Mouse (Mus musculus) liver, postnatal 0 days (tissue): ENCODE data around the gene Commd4. TPM values are rescaled to one million over a fixed set of nuclear protein-coding genes. Genes with fewer than 3 reads are reported as not detected.
A peak's percentile ranks its signal among the peaks of the same experiment; 100 is the strongest.

Source experiments
- ATAC-seq: fragments of 200-750 bp; cut with Nextera tagmentation; 2 replicates; pipeline ENCODE4 v1.8.0; 2017; ENCODE audit warnings: mild to moderate bottlenecking, moderate library complexity
- DNase-seq: peaks from one replicate; pipeline ENCODE4 v3.0.0-alpha.2; 2016
- H3K27ac ChIP-seq: fragments of 300-500 bp; sonication (generic); 2 replicates; pipeline ENCODE4 v1.5.1; 2014; ENCODE audit warnings: antibody characterized with exemption, moderate library complexity, mild to moderate bottlenecking, low read depth
- H3K27me3 ChIP-seq: fragments of 300-500 bp; sonication (generic); 2 replicates; pipeline ENCODE4 v1.6.1; 2014; ENCODE audit warnings: low read length, control low read depth, mixed read lengths; ENCODE audit not compliant: insufficient read depth
- H3K36me3 ChIP-seq: fragments of 300-500 bp; sonication (generic); replicated peaks from 2 replicates; pipeline ENCODE4 v1.6.1; 2014; ENCODE audit warnings: mild to moderate bottlenecking, control low read depth, low read length, moderate library complexity, mixed read lengths; ENCODE audit not compliant: insufficient read depth
- H3K4me1 ChIP-seq: fragments of 300-500 bp; sonication (generic); 2 replicates; pipeline ENCODE4 v1.6.1; 2014; ENCODE audit warnings: antibody characterized with exemption, mild to moderate bottlenecking, control low read depth; ENCODE audit not compliant: insufficient read depth
- H3K4me2 ChIP-seq: fragments of 300-500 bp; sonication (generic); 2 replicates; pipeline ENCODE4 v1.6.1; 2014; ENCODE audit warnings: low read depth, mild to moderate bottlenecking, low read length, moderate library complexity, mixed read lengths
- H3K4me3 ChIP-seq: fragments of 300-500 bp; sonication (generic); 2 replicates; pipeline ENCODE4 v1.5.1; 2014; ENCODE audit warnings: low read depth, low read length
- H3K9ac ChIP-seq: fragments of 300-500 bp; sonication (generic); replicated peaks from 2 replicates; pipeline ENCODE4 v1.6.1; 2014; ENCODE audit warnings: mild to moderate bottlenecking, moderate library complexity
- H3K9me3 ChIP-seq: fragments of 300-500 bp; sonication (generic); 2 replicates; pipeline ENCODE4 v1.6.1; 2016; ENCODE audit warnings: mild to moderate bottlenecking, control low read depth, low read length, mixed read lengths
- CTCF ChIP-seq: sonication (generic); IDR thresholded peaks from 2 replicates; pipeline ENCODE4 v1.5.1; 2016; ENCODE audit warnings: antibody characterized with exemption, low read depth
- EP300 ChIP-seq: IDR thresholded peaks from 2 replicates; pipeline ENCODE4 v1.6.1; 2016; ENCODE audit warnings: antibody characterized with exemption, low read depth, mild to moderate bottlenecking
- WGBS: fragments of 180-500 bp; shearing (Covaris S2); extraction: QIAGEN DNeasy Blood & Tissue Kit; methylation state at CpG from one replicate; pipeline ENCODE4 v1.1.7; 2014; ENCODE audit not compliant: insufficient replicate concordance; 5-methylcytosine and 5-hydroxymethylcytosine counted together
- polyA plus RNA-seq: library from polyadenylated mRNA; unstranded; fragments of >200 nt; fragmentation: Nextera tagmentation; extraction: Ambion mirVana; gene quantifications from 2 replicates; pipeline ENCODE4 v1.2.1, GENCODE M21; 2015

Gene Commd4
- polyA plus RNA-seq, 1 experiment from 2014 or later, result 48.2 TPM

DNA sequence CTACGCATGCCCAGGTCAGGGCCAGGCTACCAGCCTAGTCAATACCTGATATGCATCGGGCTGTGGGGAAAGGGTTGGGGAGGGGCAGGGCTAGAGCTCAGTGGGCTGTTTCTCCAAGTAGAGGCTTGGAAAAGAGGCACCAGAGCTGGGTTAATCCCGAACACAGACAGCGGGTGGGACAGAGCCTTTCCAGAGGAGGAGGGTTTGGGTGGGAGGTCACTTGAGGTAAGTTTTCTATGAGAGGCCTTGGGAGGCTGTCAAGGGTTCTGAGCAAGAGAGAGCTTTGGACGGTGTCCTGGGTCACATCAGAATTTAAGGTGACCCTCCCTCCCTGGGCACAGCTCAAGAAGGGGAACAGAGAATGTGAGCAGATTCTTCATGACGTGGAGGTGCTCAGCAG is 19.6 kb downstream of the Commd4 start:
- no peaks in the 10 kb centered on the region for H3K27me3 ChIP-seq

GRCm38 (mm10) chr9:57137777-57138176 is 20.4 kb downstream of the Commd4 start:
- H3K9me3 ChIP-seq, result no peaks in the 10 kb centered on the region
- WGBS, result 81% methylated on average over 9 of the region's 9 CpGs
- H3K27me3 ChIP-seq, result no peaks in the 10 kb centered on the region
- no peaks in the 10 kb centered on the region for H3K4me1 ChIP-seq
- H3K36me3 ChIP-seq, result peaks cover 34% of the 10 kb centered on the region
- no peak overlapping the region for H3K27ac ChIP-seq
- TF ChIP-seq CTCF (no peak), EP300 (no peak)
- H3K4me2 ChIP-seq, result no peak overlapping the region
- DNase-seq, result no peak
- H3K4me3 ChIP-seq, result no peak overlapping the region
- no peak for ATAC-seq
- no peak overlapping the region for H3K9ac ChIP-seq

More for the DNA sequence above, 19.6 kb downstream of the Commd4 start:
- H3K9ac ChIP-seq, result no peak overlapping the region
- WGBS, result 88% methylated on average over 6 of the region's 6 CpGs
- no peaks in the 10 kb centered on the region for H3K4me1 ChIP-seq
- no peak for ATAC-seq
- no peak overlapping the region for H3K27ac ChIP-seq
- TF ChIP-seq CTCF (no peak), EP300 (no peak)
- H3K9me3 ChIP-seq, result no peaks in the 10 kb centered on the region
- no peak overlapping the region for H3K4me3 ChIP-seq
- H3K36me3 ChIP-seq, result peaks cover 37% of the 10 kb centered on the region
- no peak for DNase-seq
- H3K4me2 ChIP-seq, result no peak overlapping the region

DNA sequence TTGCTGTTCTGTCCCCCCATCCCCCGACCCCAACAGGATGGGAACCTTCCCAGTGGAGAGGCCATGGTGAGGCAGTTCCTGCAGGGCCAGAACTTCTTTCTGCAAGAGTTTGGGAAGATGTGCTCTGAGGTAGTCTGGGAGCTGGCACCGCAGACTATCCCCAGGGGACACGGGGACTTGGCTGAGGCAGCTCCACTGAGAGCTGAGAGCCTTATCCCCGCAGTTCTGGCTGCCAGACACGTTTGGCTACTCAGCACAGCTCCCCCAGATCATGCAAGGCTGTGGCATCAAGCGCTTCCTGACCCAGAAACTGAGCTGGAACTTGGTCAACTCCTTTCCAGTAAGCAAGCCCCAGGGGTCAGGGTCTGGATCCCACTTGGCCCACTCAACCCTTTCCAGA is 20.9 kb downstream of the Commd4 start:
- DNase-seq, result no peak
- Histone ChIP-seq H3K4me2 (no peak overlapping the region), H3K27me3 (no peaks in the 10 kb centered on the region), H3K36me3 (peaks cover 34% of the 10 kb centered on the region), H3K4me1 (no peaks in the 10 kb centered on the region), H3K9me3 (no peaks in the 10 kb centered on the region), H3K4me3 (no peak overlapping the region), H3K9ac (no peak overlapping the region), H3K27ac (no peak overlapping the region)
- WGBS, result 86% methylated on average over 6 of the region's 6 CpGs
- no peak for TF ChIP-seq CTCF
- TF ChIP-seq EP300, result no peak
- no peak for ATAC-seq

DNA sequence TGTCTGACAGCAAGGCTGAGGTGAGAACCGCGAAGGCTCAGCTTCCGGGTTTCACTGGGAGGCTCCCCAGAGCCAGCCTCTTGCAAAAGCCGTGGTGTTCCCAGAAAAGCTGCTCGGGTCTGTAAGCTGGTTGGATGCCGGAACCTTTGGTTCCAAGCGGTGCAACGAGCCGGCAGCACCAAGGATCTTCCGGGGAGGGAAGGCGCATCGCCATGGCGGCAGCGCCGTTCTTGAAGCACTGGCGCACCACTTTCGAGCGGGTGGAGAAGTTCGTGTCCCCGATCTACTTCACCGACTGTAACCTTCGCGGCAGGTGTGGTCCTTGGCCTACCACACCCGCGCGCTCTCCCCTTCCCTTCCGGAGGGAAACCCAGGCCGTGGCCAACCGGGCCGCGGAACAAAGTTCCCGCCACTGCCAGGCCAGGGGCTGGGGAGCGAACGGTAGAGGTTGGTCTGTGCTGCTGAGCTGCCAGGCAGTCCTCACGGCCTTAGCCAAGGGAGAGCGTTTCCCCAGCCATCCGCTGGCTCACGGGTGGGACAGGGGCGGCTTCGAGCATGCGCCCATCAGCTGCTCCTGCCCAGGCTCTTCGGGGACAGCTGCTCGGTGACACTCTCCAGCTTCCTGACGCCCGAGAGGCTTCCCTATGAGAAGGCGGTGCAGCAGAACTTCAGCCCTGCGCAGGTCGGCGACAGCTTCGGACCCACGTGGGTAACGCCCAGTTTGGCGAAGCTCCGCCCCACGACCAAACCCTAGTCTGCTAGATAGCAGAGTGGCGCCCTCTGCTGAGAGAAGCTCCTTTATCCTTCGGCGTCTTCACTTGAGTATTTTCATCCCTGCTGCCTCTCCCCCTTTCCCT is 27.3 kb downstream of the Commd4 start, which contains the start of gene Man2c1:
Man2c1 (plus strand) TSS at position 114 of the 857 bp plus-strand sequence.
- Histone ChIP-seq H3K27me3 (no peaks in the 10 kb centered on the region), H3K4me1 (peaks cover 12% of the 10 kb centered on the region), H3K9ac (peak within 1 kb of the TSS; percentile 77), H3K4me3 (peak within 1 kb of the TSS; percentile 78), H3K36me3 (peaks cover 27% of the 10 kb centered on the region), H3K9me3 (no peaks in the 10 kb centered on the region), H3K4me2 (peak within 1 kb of the TSS; percentile 93), H3K27ac (peak within 1 kb of the TSS; percentile 96)
- under 1% methylated on average over 52 of the region's 58 CpGs for WGBS
- peak; percentile 90 for ATAC-seq
- DNase-seq, result peak; percentile 96
- no peak for TF ChIP-seq EP300
- peak; percentile 97 for TF ChIP-seq CTCF

GRCm38 (mm10) chr9:57129641-57130040 is 28.5 kb downstream of the Commd4 start:
- H3K27me3 ChIP-seq, result no peaks in the 10 kb centered on the region
- no peak for TF ChIP-seq EP300
- no peak for TF ChIP-seq CTCF
- H3K27ac ChIP-seq, result no peak overlapping the region
- no peaks in the 10 kb centered on the region for H3K9me3 ChIP-seq
- peak overlapping the region; percentile 93 for H3K4me2 ChIP-seq
- peaks cover 37% of the 10 kb centered on the region for H3K36me3 ChIP-seq
- peaks cover 12% of the 10 kb centered on the region for H3K4me1 ChIP-seq
- ATAC-seq (no peak), DNase-seq (no peak)
- peak overlapping the region; percentile 78 for H3K4me3 ChIP-seq
- peak overlapping the region; percentile 77 for H3K9ac ChIP-seq

DNA sequence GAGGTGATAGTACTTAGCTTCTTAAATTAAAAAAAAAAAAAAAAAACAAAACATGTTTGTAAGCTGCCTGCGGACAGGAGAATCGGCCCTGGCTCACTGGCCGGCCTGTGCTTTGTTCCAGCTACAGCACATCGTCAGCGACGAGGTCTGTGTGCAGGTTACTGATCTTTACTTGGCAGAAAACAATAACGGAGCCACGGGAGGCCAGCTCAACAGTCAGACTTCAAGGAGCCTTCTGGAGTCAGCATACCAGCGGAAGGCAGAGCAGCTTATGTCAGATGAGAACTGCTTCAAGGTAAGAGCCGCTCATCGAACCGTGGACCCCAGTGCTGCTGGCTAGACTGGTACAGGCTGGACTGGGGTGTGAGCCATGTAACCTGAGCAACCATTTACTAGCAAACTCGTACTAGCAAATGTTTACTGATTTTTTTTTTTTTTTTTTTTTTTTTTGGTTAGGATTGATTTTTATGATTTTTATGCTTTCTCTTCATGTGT is 40.8 kb downstream of the Commd4 start:
- no peak for TF ChIP-seq CTCF
- no peak for TF ChIP-seq EP300
- no peaks in the 10 kb centered on the region for H3K27me3 ChIP-seq
- H3K4me3 ChIP-seq, result no peak overlapping the region
- no peak overlapping the region for H3K9ac ChIP-seq
- H3K9me3 ChIP-seq, result no peaks in the 10 kb centered on the region
- no peak for ATAC-seq
- no peak overlapping the region for H3K4me2 ChIP-seq
- DNase-seq, result no peak
- peaks cover 78% of the 10 kb centered on the region for H3K36me3 ChIP-seq
- no peaks in the 10 kb centered on the region for H3K4me1 ChIP-seq
- H3K27ac ChIP-seq, result no peak overlapping the region
- 91% methylated on average over 13 of the region's 13 CpGs for WGBS

Other genes with a start within 250 kb of the Commd4 start
- gene Snx33, start 230.0 kb downstream of the Commd4 start, polyA plus RNA-seq, result 1.6 and 1.8 TPM in 2 replicates
- gene Imp3, start 220.9 kb downstream of the Commd4 start, polyA plus RNA-seq, result 57.6 and 57.8 TPM in 2 replicates
- gene Snupn, start 207.5 kb downstream of the Commd4 start, polyA plus RNA-seq, result 7.7 and 8.2 TPM in 2 replicates
- gene Ptpn9, start 163.4 kb downstream of the Commd4 start, polyA plus RNA-seq, result 4.9 and 5.0 TPM in 2 replicates
- 6.1 and 6.6 TPM in 2 replicates for gene Sin3a, start 86.3 kb downstream of the Commd4 start, polyA plus RNA-seq
- gene Man2c1, start 27.6 kb downstream of the Commd4 start, polyA plus RNA-seq, result 18.2 and 18.5 TPM in 2 replicates
- 2.5 and 2.9 TPM in 2 replicates for gene Neil1, start 10.0 kb downstream of the Commd4 start, polyA plus RNA-seq
- not detected in 2 replicates for gene Trcg1, start 78.2 kb upstream of the Commd4 start, polyA plus RNA-seq
- gene 1700017B05Rik, start 104.3 kb upstream of the Commd4 start, polyA plus RNA-seq, result 10.1 and 10.4 TPM in 2 replicates